Mouse (Mus musculus) liver, embryonic 13.5 days (tissue): ENCODE measurements at regions not wholly inside any gene's neighbourhood (a gene's known extent, or its start where the extent isn't known, plus 50 kb on each side); places are given as distances from the start of the nearest gene placed in this dataset.

ENCODE experiments used
- ATAC-seq: fragments of 200-750 bp; cut with Nextera tagmentation; 2 replicates; pipeline ENCODE4 v1.8.0; 2017; ENCODE audit warnings: low read depth, mild to moderate bottlenecking, moderate number of reproducible peaks, moderate library complexity
- DNase-seq: peaks from one replicate; pipeline ENCODE4 v3.0.0; 2022
- H3K27ac ChIP-seq: fragments of 300-500 bp; sonication (generic); 2 replicates; pipeline ENCODE4 v1.5.1; 2015; ENCODE audit warnings: moderate library complexity, mild to moderate bottlenecking, inconsistent platforms
- H3K27me3 ChIP-seq: fragments of 300-500 bp; sonication (generic); 2 replicates; pipeline ENCODE4 v1.6.1; 2015; ENCODE audit warnings: mild to moderate bottlenecking, inconsistent platforms
- H3K36me3 ChIP-seq: fragments of 300-500 bp; sonication (generic); 2 replicates; pipeline ENCODE4 v1.6.1; 2015; ENCODE audit warnings: mild to moderate bottlenecking, inconsistent platforms
- H3K4me1 ChIP-seq: fragments of 300-500 bp; sonication (generic); replicated peaks from 2 replicates; pipeline ENCODE4 v1.6.1; 2015; ENCODE audit warnings: inconsistent platforms
- H3K4me2 ChIP-seq: fragments of 300-500 bp; sonication (generic); 2 replicates; pipeline ENCODE4 v1.6.1; 2015; ENCODE audit warnings: inconsistent platforms, mild to moderate bottlenecking, moderate library complexity
- H3K4me3 ChIP-seq: fragments of 300-500 bp; sonication (generic); replicated peaks from 2 replicates; pipeline ENCODE4 v1.5.1; 2015; ENCODE audit warnings: mild to moderate bottlenecking, inconsistent platforms
- H3K9ac ChIP-seq: fragments of 300-500 bp; sonication (generic); 2 replicates; pipeline ENCODE4 v1.6.1; 2015; ENCODE audit warnings: mild to moderate bottlenecking, inconsistent platforms
- H3K9me3 ChIP-seq: fragments of 300-500 bp; sonication (generic); replicated peaks from 2 replicates; pipeline ENCODE4 v1.6.1; 2016; ENCODE audit warnings: inconsistent platforms
- WGBS: fragments of 180-500 bp; shearing (Covaris S2); methylation state at CpG from one replicate; pipeline ENCODE4 v1.1.7; 2015; ENCODE audit not compliant: insufficient replicate concordance; 5-methylcytosine and 5-hydroxymethylcytosine counted together

- ATAC-seq (no peak), DNase-seq (no peak)
- Histone ChIP-seq H3K36me3 (no peaks in the 10 kb centered on the region), H3K27me3 (no peaks in the 10 kb centered on the region), H3K4me3 (no peak overlapping the region), H3K4me1 (peaks cover 19% of the 10 kb centered on the region), H3K9me3 (no peaks in the 10 kb centered on the region), H3K9ac (no peak overlapping the region), H3K27ac (no peak overlapping the region), H3K4me2 (no peak overlapping the region)
- WGBS = 86% methylated on average over 4 of the region's 4 CpGs
Observed at GRCm38 (mm10) chr10:117462921-117463320, 83.1 kb upstream of the Cpsf6 start.

GRCm38 (mm10) chr10:117461791-117462516 is 82.1 kb upstream of the Cpsf6 start:
- no peaks in the 10 kb centered on the region for H3K36me3 ChIP-seq
- H3K27me3 ChIP-seq = no peaks in the 10 kb centered on the region
- WGBS = 39% methylated on average over 11 of the region's 11 CpGs
- H3K9ac ChIP-seq = no peak overlapping the region
- DNase-seq (no peak), ATAC-seq (peak; percentile 57; the same call in 1 of the 2 replicates)
- no peak overlapping the region for H3K4me3 ChIP-seq
- no peak overlapping the region for H3K27ac ChIP-seq
- no peaks in the 10 kb centered on the region for H3K9me3 ChIP-seq
- H3K4me2 ChIP-seq = no peak overlapping the region
- H3K4me1 ChIP-seq = peaks cover 19% of the 10 kb centered on the region

- Histone ChIP-seq H3K4me1 (peaks cover 19% of the 10 kb centered on the region), H3K4me3 (no peak overlapping the region), H3K27ac (no peak overlapping the region), H3K9me3 (no peaks in the 10 kb centered on the region), H3K9ac (no peak overlapping the region), H3K27me3 (no peaks in the 10 kb centered on the region), H3K4me2 (no peak overlapping the region), H3K36me3 (no peaks in the 10 kb centered on the region)
- 60% methylated on average over 4 of the region's 4 CpGs for WGBS
- ATAC-seq (no peak), DNase-seq (no peak)
Observed at GRCm38 (mm10) chr10:117461261-117461660, 81.4 kb upstream of the Cpsf6 start.

- Histone ChIP-seq H3K4me2 (no peak overlapping the region), H3K27me3 (no peaks in the 10 kb centered on the region), H3K36me3 (no peaks in the 10 kb centered on the region), H3K9ac (no peak overlapping the region), H3K4me1 (peaks cover 19% of the 10 kb centered on the region), H3K9me3 (no peaks in the 10 kb centered on the region), H3K4me3 (no peak overlapping the region), H3K27ac (no peak overlapping the region)
- no peak for ATAC-seq
- no peak for DNase-seq
- 72% methylated on average over 6 of the region's 6 CpGs for WGBS
Observed at GRCm38 (mm10) chr10:117460366-117460730, 80.5 kb upstream of the Cpsf6 start.

GRCm38 (mm10) chr10:117459651-117460365 is 80.0 kb upstream of the Cpsf6 start:
- DNase-seq (no peak), ATAC-seq (no peak)
- H3K4me1 ChIP-seq = peaks cover 19% of the 10 kb centered on the region
- no peak overlapping the region for H3K4me3 ChIP-seq
- no peaks in the 10 kb centered on the region for H3K27me3 ChIP-seq
- no peaks in the 10 kb centered on the region for H3K9me3 ChIP-seq
- no peak overlapping the region for H3K9ac ChIP-seq
- H3K36me3 ChIP-seq = no peaks in the 10 kb centered on the region
- WGBS = 65% methylated on average over 10 of the region's 10 CpGs
- no peak overlapping the region for H3K4me2 ChIP-seq
- H3K27ac ChIP-seq = no peak overlapping the region

- H3K9ac ChIP-seq = no peak overlapping the region
- peaks cover 19% of the 10 kb centered on the region for H3K4me1 ChIP-seq
- 50% methylated on average over 2 of the region's 2 CpGs for WGBS
- no peak overlapping the region for H3K4me3 ChIP-seq
- no peaks in the 10 kb centered on the region for H3K27me3 ChIP-seq
- no peaks in the 10 kb centered on the region for H3K36me3 ChIP-seq
- no peak overlapping the region for H3K4me2 ChIP-seq
- ATAC-seq (no peak), DNase-seq (no peak)
- H3K9me3 ChIP-seq = no peaks in the 10 kb centered on the region
- H3K27ac ChIP-seq = no peak overlapping the region
Observed at GRCm38 (mm10) chr10:117459041-117459475, 79.2 kb upstream of the Cpsf6 start.

- WGBS = 51% methylated on average over 11 of the region's 11 CpGs
Observed at GRCm38 (mm10) chr10:117458271-117459040, 78.6 kb upstream of the Cpsf6 start.

GRCm38 (mm10) chr10:117457701-117457950 is 77.8 kb upstream of the Cpsf6 start:
- H3K9me3 ChIP-seq = no peaks in the 10 kb centered on the region
- H3K27ac ChIP-seq = peak overlapping the region; percentile 79
- DNase-seq (no peak), ATAC-seq (no peak)
- peaks cover 19% of the 10 kb centered on the region for H3K4me1 ChIP-seq
- no peaks in the 10 kb centered on the region for H3K36me3 ChIP-seq
- no peaks in the 10 kb centered on the region for H3K27me3 ChIP-seq
- no peak overlapping the region for H3K4me2 ChIP-seq
- no peak overlapping the region for H3K4me3 ChIP-seq
- 65% methylated on average over 2 of the region's 2 CpGs for WGBS
- H3K9ac ChIP-seq = no peak overlapping the region

More at GRCm38 (mm10) chr10:117458271-117459040, 78.6 kb upstream of the Cpsf6 start:
- H3K36me3 ChIP-seq = no peaks in the 10 kb centered on the region
- H3K4me3 ChIP-seq = no peak overlapping the region
- no peak overlapping the region for H3K4me2 ChIP-seq
- no peaks in the 10 kb centered on the region for H3K9me3 ChIP-seq
- no peak overlapping the region for H3K27ac ChIP-seq
- H3K4me1 ChIP-seq = peaks cover 19% of the 10 kb centered on the region
- no peaks in the 10 kb centered on the region for H3K27me3 ChIP-seq
- DNase-seq (no peak), ATAC-seq (no peak)
- H3K9ac ChIP-seq = no peak overlapping the region

- WGBS = 60% methylated on average over 18 of the region's 18 CpGs
- no peak for DNase-seq
- Histone ChIP-seq H3K36me3 (no peaks in the 10 kb centered on the region), H3K4me1 (peaks cover 21% of the 10 kb centered on the region), H3K9me3 (no peaks in the 10 kb centered on the region), H3K9ac (peak overlapping the region; percentile 17; the same call in 1 of the 2 replicates), H3K4me3 (no peak overlapping the region), H3K4me2 (no peak overlapping the region), H3K27ac (peak overlapping the region; percentile 79), H3K27me3 (no peaks in the 10 kb centered on the region)
- ATAC-seq = no peak
Observed at GRCm38 (mm10) chr10:117456904-117457700, 77.3 kb upstream of the Cpsf6 start.

- ATAC-seq = peak; percentile 56; the same call in 1 of the 2 replicates
- H3K9me3 ChIP-seq = no peaks in the 10 kb centered on the region
- H3K9ac ChIP-seq = no peak overlapping the region
- H3K4me1 ChIP-seq = peaks cover 20% of the 10 kb centered on the region
- no peaks in the 10 kb centered on the region for H3K27me3 ChIP-seq
- no peak for DNase-seq
- no peak overlapping the region for H3K4me2 ChIP-seq
- no peak overlapping the region for H3K4me3 ChIP-seq
- no peaks in the 10 kb centered on the region for H3K36me3 ChIP-seq
- peak overlapping the region; percentile 79 for H3K27ac ChIP-seq
- WGBS = 63% methylated on average over 8 of the region's 8 CpGs
Observed at GRCm38 (mm10) chr10:117456427-117456826, 76.6 kb upstream of the Cpsf6 start.
